Mouse (Mus musculus) hindbrain, embryonic 11.5 days (tissue): ENCODE results near the gene Hlcs. TPM values are rescaled to one million over a fixed set of nuclear protein-coding genes. Genes with fewer than 3 reads are reported as not detected.

Experiments
- ATAC-seq: fragments of 200-750 bp; cut with Nextera tagmentation; 2 replicates; pipeline ENCODE4 v1.8.0; 2017; ENCODE audit warnings: mild to moderate bottlenecking, moderate TSS enrichment, moderate library complexity; ENCODE audit not compliant: low FRiP score
- DNase-seq: peaks from one replicate; pipeline ENCODE4 v3.0.0-alpha.2; 2015; ENCODE audit warnings: low spot score
- H3K27ac ChIP-seq: fragments of 300-500 bp; sonication (generic); 2 replicates; pipeline ENCODE4 v1.5.1; 2014; ENCODE audit warnings: mild to moderate bottlenecking, low read depth, low read length
- H3K27me3 ChIP-seq: fragments of 300-500 bp; sonication (generic); 2 replicates; pipeline ENCODE4 v1.6.1; 2014; ENCODE audit warnings: mild to moderate bottlenecking, low read length, moderate library complexity, mixed read lengths; ENCODE audit not compliant: control insufficient read depth, insufficient read depth
- H3K36me3 ChIP-seq: fragments of 300-500 bp; sonication (generic); 2 replicates; pipeline ENCODE4 v1.6.1; 2014; ENCODE audit warnings: mild to moderate bottlenecking, low read length, moderate library complexity, mixed read lengths; ENCODE audit not compliant: control insufficient read depth, insufficient read depth
- H3K4me1 ChIP-seq: fragments of 300-500 bp; sonication (generic); replicated peaks from 2 replicates; pipeline ENCODE4 v1.6.1; 2014; ENCODE audit warnings: low read length, mixed read lengths; ENCODE audit not compliant: control insufficient read depth, insufficient read depth
- H3K4me2 ChIP-seq: fragments of 300-500 bp; sonication (generic); replicated peaks from 2 replicates; pipeline ENCODE4 v1.6.1; 2014; ENCODE audit warnings: mild to moderate bottlenecking, low read depth, low read length
- H3K4me3 ChIP-seq: fragments of 300-500 bp; sonication (generic); 2 replicates; pipeline ENCODE4 v1.5.1; 2014; ENCODE audit warnings: low read depth, low read length
- H3K9ac ChIP-seq: fragments of 300-500 bp; sonication (generic); 2 replicates; pipeline ENCODE4 v1.6.1; 2014; ENCODE audit warnings: low read depth, low read length
- H3K9me3 ChIP-seq: fragments of 300-500 bp; sonication (generic); 2 replicates; pipeline ENCODE4 v1.6.1; 2016; ENCODE audit warnings: low read length; ENCODE audit not compliant: control insufficient read depth
- WGBS: fragments of 180-500 bp; shearing (Covaris S2); extraction: QIAGEN DNeasy Blood & Tissue Kit; methylation state at CpG from one replicate; pipeline ENCODE4 v1.1.7; 2014; 5-methylcytosine and 5-hydroxymethylcytosine counted together
- polyA plus RNA-seq: library from polyadenylated mRNA; unstranded; fragments of >200 nt; fragmentation: Nextera tagmentation; extraction: Ambion mirVana; gene quantifications from 2 replicates; pipeline ENCODE4 v1.2.1, GENCODE M21; 2014

The Hlcs gene
- polyA plus RNA-seq, 1 experiment from 2014 or later = 8.9 TPM

- WGBS = 66% methylated on average over 5 of the region's 5 CpGs
- Histone ChIP-seq H3K4me1 (peaks cover 6% of the 10 kb centered on the region; the same call in 1 of the 2 replicates), H3K36me3 (no peaks in the 10 kb centered on the region), H3K27me3 (peaks cover 21% of the 10 kb centered on the region), H3K4me2 (no peak overlapping the region), H3K9me3 (no peaks in the 10 kb centered on the region), H3K9ac (no peak overlapping the region), H3K27ac (no peak overlapping the region), H3K4me3 (no peak overlapping the region)
- peak; percentile 36 for DNase-seq
- 0 out of 2 replicates have a peak, but pooled peaks have one; percentile 47 for ATAC-seq
These were observed 17.1 kb upstream of the Hlcs start for GRCm38 (mm10) chr16:94330429-94330828.

GRCm38 (mm10) chr16:94328881-94329867, 15.8 kb upstream of the Hlcs start:
- peaks cover 21% of the 10 kb centered on the region for H3K27me3 ChIP-seq
- WGBS = 9% methylated on average over 25 of the region's 25 CpGs
- peak; percentile 58 for DNase-seq
- peak overlapping the region; percentile 71 for H3K4me2 ChIP-seq
- no peaks in the 10 kb centered on the region for H3K9me3 ChIP-seq
- ATAC-seq = peak; percentile 60
- H3K9ac ChIP-seq = no peak overlapping the region
- no peak overlapping the region; the same call in 1 of the 2 replicates for H3K4me3 ChIP-seq
- peaks cover 6% of the 10 kb centered on the region; the same call in 1 of the 2 replicates for H3K4me1 ChIP-seq
- H3K36me3 ChIP-seq = no peaks in the 10 kb centered on the region
- H3K27ac ChIP-seq = no peak overlapping the region

GRCm38 (mm10) chr16:94327781-94328711, 14.7 kb upstream of the Hlcs start, which contains the start of gene Ripply3:
Ripply3 (plus strand) TSS chr16:94328420.
- ATAC-seq = peak; percentile 65
- H3K27ac ChIP-seq = no peak within 1 kb of the TSS
- H3K4me2 ChIP-seq = peak within 1 kb of the TSS; percentile 71
- WGBS = 1% methylated on average over 59 of the region's 63 CpGs
- peaks cover 21% of the 10 kb centered on the region for H3K27me3 ChIP-seq
- DNase-seq = peak; percentile 61
- peak within 1 kb of the TSS; percentile 43 for H3K4me3 ChIP-seq
- H3K9ac ChIP-seq = peak within 1 kb of the TSS; percentile 50
- peaks cover 6% of the 10 kb centered on the region; the same call in 1 of the 2 replicates for H3K4me1 ChIP-seq
- no peaks in the 10 kb centered on the region for H3K36me3 ChIP-seq
- no peaks in the 10 kb centered on the region for H3K9me3 ChIP-seq

GRCm38 (mm10) chr16:94326008-94326407, 12.6 kb upstream of the Hlcs start:
- no peak for DNase-seq
- Histone ChIP-seq H3K27me3 (peaks cover 21% of the 10 kb centered on the region), H3K27ac (no peak overlapping the region), H3K36me3 (no peaks in the 10 kb centered on the region), H3K4me3 (no peak overlapping the region), H3K4me2 (no peak overlapping the region), H3K9ac (no peak overlapping the region), H3K9me3 (no peaks in the 10 kb centered on the region), H3K4me1 (peaks cover 6% of the 10 kb centered on the region; the same call in 1 of the 2 replicates)
- ATAC-seq = no peak
- 97% methylated on average over 3 of the region's 3 CpGs for WGBS

- Histone ChIP-seq H3K4me1 (no peaks in the 10 kb centered on the region; the same call in 1 of the 2 replicates), H3K4me3 (no peak overlapping the region), H3K4me2 (no peak overlapping the region), H3K27ac (no peak overlapping the region), H3K27me3 (peaks cover 15% of the 10 kb centered on the region), H3K9ac (no peak overlapping the region), H3K36me3 (no peaks in the 10 kb centered on the region), H3K9me3 (no peaks in the 10 kb centered on the region)
- no peak for ATAC-seq
- 70% methylated on average over 5 of the region's 5 CpGs for WGBS
- DNase-seq = no peak
These were observed 10.3 kb upstream of the Hlcs start for GRCm38 (mm10) chr16:94323681-94324080.

GRCm38 (mm10) chr16:94320223-94320622, 6.9 kb upstream of the Hlcs start:
- DNase-seq (no peak), ATAC-seq (no peak)
- Histone ChIP-seq H3K36me3 (no peaks in the 10 kb centered on the region), H3K27me3 (no peaks in the 10 kb centered on the region), H3K4me3 (no peak overlapping the region), H3K4me2 (no peak overlapping the region), H3K9me3 (no peaks in the 10 kb centered on the region), H3K4me1 (no peaks in the 10 kb centered on the region), H3K9ac (no peak overlapping the region), H3K27ac (no peak overlapping the region)
- 89% methylated on average over 5 of the region's 5 CpGs for WGBS

- Histone ChIP-seq H3K9me3 (no peaks in the 10 kb centered on the region), H3K27ac (no peak overlapping the region), H3K4me2 (no peak overlapping the region), H3K36me3 (no peaks in the 10 kb centered on the region), H3K4me3 (no peak overlapping the region), H3K27me3 (no peaks in the 10 kb centered on the region), H3K4me1 (no peaks in the 10 kb centered on the region), H3K9ac (no peak overlapping the region)
- WGBS = 80% methylated on average over 5 of the region's 5 CpGs
- DNase-seq = no peak
- ATAC-seq = no peak
These were observed 4.4 kb upstream of the Hlcs start for GRCm38 (mm10) chr16:94317752-94318151.

- H3K4me3 ChIP-seq = no peak overlapping the region
- no peak overlapping the region for H3K4me2 ChIP-seq
- H3K27me3 ChIP-seq = no peaks in the 10 kb centered on the region
- no peaks in the 10 kb centered on the region for H3K4me1 ChIP-seq
- ATAC-seq (no peak), DNase-seq (no peak)
- no peaks in the 10 kb centered on the region for H3K9me3 ChIP-seq
- WGBS = 63% methylated on average over 1 of the region's 1 CpGs
- no peak overlapping the region for H3K27ac ChIP-seq
- H3K9ac ChIP-seq = no peak overlapping the region
- H3K36me3 ChIP-seq = no peaks in the 10 kb centered on the region
These were observed 1.8 kb upstream of the Hlcs start for GRCm38 (mm10) chr16:94315215-94315614.
